Mouse (Mus musculus) cerebellum, adult 2 months (tissue): ENCODE measurements around the gene Nme2. TPM values are rescaled to one million over a fixed set of nuclear protein-coding genes. Genes with fewer than 3 reads are reported as not detected.

Experiments
- DNase-seq, 2 experiments: peaks; one replicate each; pipeline ENCODE4 v3.0.0; 2021
- H3K27ac ChIP-seq: fragments of 200-500 bp; 2 replicates; pipeline ENCODE4 v1.5.1; 2012; ENCODE audit warnings: low read length, control low read depth, inconsistent platforms; ENCODE audit not compliant: insufficient read depth
- H3K27me3 ChIP-seq: fragments of 200-500 bp; 2 replicates; pipeline ENCODE4 v1.6.1; 2012; ENCODE audit warnings: inconsistent platforms, mild to moderate bottlenecking, low read length, moderate library complexity; ENCODE audit not compliant: control insufficient read depth, insufficient read depth
- H3K4me1 ChIP-seq: fragments of 200-500 bp; 2 replicates; pipeline ENCODE4 v1.6.1; 2011; ENCODE audit warnings: low read length; ENCODE audit not compliant: control insufficient read depth, insufficient read depth
- H3K4me3 ChIP-seq: fragments of 200-500 bp; replicated peaks from 2 replicates; pipeline ENCODE3; 2011; ENCODE audit warnings: mild to moderate bottlenecking, low read depth, low read length, control low read depth; ENCODE audit not compliant: insufficient read depth
- CTCF ChIP-seq: fragments of 200-500 bp; IDR thresholded peaks from 2 replicates; pipeline ENCODE4 v1.5.1; 2011; ENCODE audit warnings: low read depth, mild to moderate bottlenecking, control low read depth, low read length, moderate library complexity, borderline replicate concordance; ENCODE audit not compliant: insufficient read depth
- POLR2A ChIP-seq: fragments of 200-500 bp; IDR thresholded peaks from 2 replicates; pipeline ENCODE4 v1.6.1; 2011; ENCODE audit warnings: low read length, control low read depth, borderline replicate concordance; ENCODE audit not compliant: insufficient read depth
- WGBS: fragments of 180-500 bp; shearing (Covaris S2); methylation state at CpG from one replicate; pipeline ENCODE4 v1.1.7; 2018; 5-methylcytosine and 5-hydroxymethylcytosine counted together
- polyA plus RNA-seq: library from polyadenylated mRNA; depleted of rRNA; stranded (reverse); fragments of >200 nt; gene quantifications from 2 replicates; pipeline ENCODE4 v1.2.3, GENCODE M21; 2012; rRNA removed

Gene Nme2
- polyA plus RNA-seq, 1 experiment, result 115 TPM

DNA sequence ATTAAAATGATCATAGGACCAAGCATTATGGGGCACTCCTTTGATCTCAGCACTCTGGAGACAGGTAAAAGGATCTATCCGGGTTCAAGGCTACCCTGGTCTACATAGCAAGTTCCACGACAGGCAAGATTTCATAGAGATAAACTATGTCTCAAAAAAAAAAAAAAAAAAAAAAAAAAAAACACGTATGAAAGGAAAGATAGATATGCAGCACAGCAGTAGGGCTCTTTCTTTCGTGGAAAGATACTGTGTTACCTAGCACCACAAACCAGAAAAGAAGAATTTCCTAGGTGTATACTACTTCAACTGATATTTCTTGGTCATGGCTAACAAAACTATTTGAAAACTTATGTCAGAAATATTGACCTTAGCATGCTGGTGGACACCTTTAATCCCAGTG is 49.2 kb downstream of the Nme2 start:
- Histone ChIP-seq H3K4me3 (no peak overlapping the region), H3K27ac (no peak overlapping the region), H3K27me3 (no peaks in the 10 kb centered on the region), H3K4me1 (no peaks in the 10 kb centered on the region)
- TF ChIP-seq CTCF (no peak), POLR2A (no peak)
- no peak for DNase-seq
- WGBS, result 90% methylated on average over 4 of the region's 4 CpGs

Other genes starting within 250 kb of the Nme2 start
- gene Utp18, start 70.5 kb downstream of the Nme2 start, polyA plus RNA-seq, result 12.9 and 13.1 TPM in 2 replicates
- 15.1 and 15.6 TPM in 2 replicates for gene Mbtd1, start 70.4 kb downstream of the Nme2 start, polyA plus RNA-seq
- gene Gm20390, start 12.0 kb upstream of the Nme2 start, polyA plus RNA-seq, result 79.6 and 83.2 TPM in 2 replicates
- 171 and 198 TPM in 2 replicates for gene Nme1, start 12.3 kb upstream of the Nme2 start, polyA plus RNA-seq
- 134 and 135 TPM in 2 replicates for gene Spag9, start 39.8 kb upstream of the Nme2 start, polyA plus RNA-seq